Mouse (Mus musculus): Measurements from ENCODE around the gene Sema3f.

The Sema3f gene

GRCm38 (mm10) chr9:107631861-107632260, 78.4 kb downstream of the Sema3f start:
- no peak for DNase-seq
